Mouse (Mus musculus) CD4-positive, CD25-positive, alpha-beta regulatory T cell, adult 4 months (primary cell): ENCODE data around the gene Serpina1e. TPM values are rescaled to one million over a fixed set of nuclear protein-coding genes. Genes with fewer than 3 reads are reported as not detected.
"Not testable (repeated sequence)": the region's sequence is repeated elsewhere in the genome, so short reads cannot be mapped to it uniquely, and the experiment has no call there.

Experiments
- ATAC-seq: one replicate; pipeline ENCODE4 v1.8.0; 2017
- polyA plus RNA-seq, 2 experiments: library from polyadenylated mRNA; unstranded; fragments of 100-300 nt; shearing (Covaris generic); gene quantifications; one replicate each; pipeline ENCODE4 v1.2.1; 2017

Serpina1e gene
- polyA plus RNA-seq, 2 experiments from 2014 or later: not detected

GRCm38 (mm10) chr12:103962337-103962736 lies 3.6 kb upstream of the Serpina1e start:
- no peak for ATAC-seq

- no peak for ATAC-seq
Measured at GRCm38 (mm10) chr12:103961716-103962115, 2.9 kb upstream of the Serpina1e start.

GRCm38 (mm10) chr12:103956555-103956954 lies 2.2 kb downstream of the Serpina1e start:
- ATAC-seq: not testable (repeated sequence)

GRCm38 (mm10) chr12:103952972-103953371 lies 5.8 kb downstream of the Serpina1e start:
- ATAC-seq: not testable (repeated sequence)

- ATAC-seq: no peak
Measured at GRCm38 (mm10) chr12:103946243-103946642, 12.5 kb downstream of the Serpina1e start.

GRCm38 (mm10) chr12:103909181-103909580 lies 49.6 kb downstream of the Serpina1e start:
- ATAC-seq: not testable (repeated sequence)

- not testable (repeated sequence) for ATAC-seq
Measured at GRCm38 (mm10) chr12:103907746-103908145, 51.0 kb downstream of the Serpina1e start.

GRCm38 (mm10) chr12:103904837-103905340 lies 53.9 kb downstream of the Serpina1e start, which contains the start of gene Serpina1c:
Gene Serpina1c (minus strand): TSS chr12:103904887.
- ATAC-seq: not testable (repeated sequence)

- not testable (repeated sequence) for ATAC-seq
Measured at GRCm38 (mm10) chr12:103901929-103902328, 56.8 kb downstream of the Serpina1e start.

Other genes with a start within 250 kb of the Serpina1e start
- not detected for gene Serpina1d, start 185.4 kb downstream of the Serpina1e start, polyA plus RNA-seq
- gene Serpina1b, start 128.6 kb downstream of the Serpina1e start, polyA plus RNA-seq: not detected
- not detected for gene Serpina1a, start 95.4 kb downstream of the Serpina1e start, polyA plus RNA-seq
- gene Serpina1c, start 54.1 kb downstream of the Serpina1e start, polyA plus RNA-seq: not detected
- gene Serpina11, start 31.0 kb upstream of the Serpina1e start, polyA plus RNA-seq: not detected
- 1 to 10 TPM; 1.8 to 4.8 TPM for gene Serpina9, start 54.8 kb upstream of the Serpina1e start, polyA plus RNA-seq
- gene Serpina12, start 85.5 kb upstream of the Serpina1e start, polyA plus RNA-seq: under 1 TPM in 1 of 2 experiments, not detected in 1; 0.26 TPM
- gene Serpina5, start 142.1 kb upstream of the Serpina1e start, polyA plus RNA-seq: not detected
- gene Serpina3a, start 153.7 kb upstream of the Serpina1e start, polyA plus RNA-seq: not detected
- not detected for gene Serpina3b, start 169.0 kb upstream of the Serpina1e start, polyA plus RNA-seq
- not detected for gene Serpina3c, start 194.9 kb upstream of the Serpina1e start, polyA plus RNA-seq